Mouse (Mus musculus) forebrain, embryonic 14.5 days (tissue): Measurements from ENCODE around the gene Hsp90ab1. TPM values are rescaled to one million over a fixed set of nuclear protein-coding genes. Genes with fewer than 3 reads are reported as not detected.
A peak's percentile ranks its signal among the peaks of the same experiment; 100 is the strongest.

Source experiments
- ATAC-seq: fragments of 200-750 bp; cut with Nextera tagmentation; 2 replicates; pipeline ENCODE4 v1.8.0; 2017; ENCODE audit warnings: mild to moderate bottlenecking, moderate library complexity
- DNase-seq: peaks from one replicate; pipeline ENCODE4 v3.0.0-alpha.2; 2015; ENCODE audit warnings: low spot score
- H3K27ac ChIP-seq: fragments of 300-500 bp; sonication (generic); 2 replicates; pipeline ENCODE4 v1.5.1; 2014; ENCODE audit warnings: low read depth, mild to moderate bottlenecking, control low read depth, low read length, moderate library complexity
- H3K27me3 ChIP-seq: fragments of 300-500 bp; sonication (generic); replicated peaks from 2 replicates; pipeline ENCODE4 v1.6.1; 2014; ENCODE audit warnings: low read length, control low read depth, mixed read lengths; ENCODE audit not compliant: control insufficient read depth, insufficient read depth
- H3K36me3 ChIP-seq: fragments of 300-500 bp; sonication (generic); 2 replicates; pipeline ENCODE4 v1.6.1; 2014; ENCODE audit warnings: low read length, control low read depth; ENCODE audit not compliant: control insufficient read depth, insufficient read depth
- H3K4me1 ChIP-seq: fragments of 300-500 bp; sonication (generic); 2 replicates; pipeline ENCODE4 v1.6.1; 2014; ENCODE audit warnings: antibody characterized with exemption, low read length, control low read depth; ENCODE audit not compliant: control insufficient read depth, insufficient read depth
- H3K4me2 ChIP-seq: fragments of 300-500 bp; sonication (generic); 2 replicates; pipeline ENCODE4 v1.6.1; 2014; ENCODE audit warnings: mild to moderate bottlenecking, control low read depth, low read length
- H3K4me3 ChIP-seq: fragments of 300-500 bp; sonication (generic); 2 replicates; pipeline ENCODE4 v1.5.1; 2014; ENCODE audit warnings: low read depth, low read length, control low read depth
- H3K9ac ChIP-seq: fragments of 300-500 bp; sonication (generic); 2 replicates; pipeline ENCODE4 v1.6.1; 2014; ENCODE audit warnings: mild to moderate bottlenecking, low read length, control low read depth, moderate library complexity
- H3K9me3 ChIP-seq: fragments of 300-500 bp; sonication (generic); replicated peaks from 2 replicates; pipeline ENCODE4 v1.6.1; 2016; ENCODE audit warnings: low read length, control low read depth, mixed read lengths; ENCODE audit not compliant: control insufficient read depth
- WGBS: fragments of 180-500 bp; shearing (Covaris S2); extraction: QIAGEN DNeasy Blood & Tissue Kit; methylation state at CpG from one replicate; pipeline ENCODE4 v1.1.7; 2014; 5-methylcytosine and 5-hydroxymethylcytosine counted together
- polyA plus RNA-seq: library from polyadenylated mRNA; unstranded; fragments of >200 nt; fragmentation: Nextera tagmentation; extraction: Ambion mirVana; gene quantifications from 2 replicates; pipeline ENCODE4 v1.2.1, GENCODE M21; 2014

The Hsp90ab1 gene
- polyA plus RNA-seq, 1 experiment from 2014 or later, result 1,472 TPM

DNA sequence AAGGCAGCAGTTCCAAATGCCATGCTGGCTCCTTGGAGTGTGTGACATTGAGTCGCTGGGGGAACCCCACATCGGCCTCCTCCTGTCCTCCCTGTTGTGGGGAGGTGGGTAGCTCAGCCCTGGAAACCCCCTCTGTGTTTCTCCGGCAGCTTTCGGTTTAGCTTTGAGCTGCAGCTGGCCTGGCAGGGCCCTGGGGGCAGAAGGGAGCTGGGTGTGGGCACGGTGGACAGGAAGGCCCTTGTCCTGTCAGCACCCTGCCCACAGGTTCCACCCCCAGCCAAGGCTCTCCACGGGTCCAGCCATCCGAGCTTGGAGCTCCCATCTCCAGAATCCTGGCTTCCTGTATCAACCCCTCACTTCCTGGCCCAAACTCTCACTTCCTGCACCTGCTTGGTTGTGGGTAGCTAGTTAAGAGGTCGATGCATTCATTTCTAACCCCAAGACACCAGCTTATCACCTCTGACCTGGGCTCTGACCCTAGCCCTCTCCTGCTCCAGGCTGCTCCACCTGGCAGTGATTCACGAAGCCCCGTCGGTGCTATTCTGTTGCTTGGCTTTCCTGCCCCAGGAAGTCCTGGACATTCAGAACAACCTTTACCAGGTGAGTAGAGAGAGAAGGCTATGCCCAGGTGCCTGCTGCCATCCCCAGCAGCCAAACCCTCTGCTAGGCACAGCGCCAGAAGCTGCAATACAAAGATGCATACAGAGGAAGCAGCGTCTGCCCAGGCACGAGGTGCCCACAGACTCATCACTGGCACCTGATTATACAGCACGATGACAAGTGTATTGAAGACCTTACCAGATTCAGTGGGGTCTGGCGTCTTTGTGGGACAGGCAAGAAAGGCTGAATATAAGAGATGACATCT, 14.8 kb downstream of the Hsp90ab1 start:
- WGBS, result 70% methylated on average over 16 of the region's 16 CpGs
- no peak overlapping the region for H3K27ac ChIP-seq
- no peaks in the 10 kb centered on the region for H3K36me3 ChIP-seq
- no peak overlapping the region for H3K4me3 ChIP-seq
- ATAC-seq (no peak), DNase-seq (no peak)
- peak overlapping the region; percentile 25; the same call in 1 of the 2 replicates for H3K9ac ChIP-seq
- H3K4me1 ChIP-seq, result no peaks in the 10 kb centered on the region
- no peak overlapping the region for H3K4me2 ChIP-seq
- no peaks in the 10 kb centered on the region for H3K9me3 ChIP-seq
- peaks cover 7% of the 10 kb centered on the region; the same call in 1 of the 2 replicates for H3K27me3 ChIP-seq

DNA sequence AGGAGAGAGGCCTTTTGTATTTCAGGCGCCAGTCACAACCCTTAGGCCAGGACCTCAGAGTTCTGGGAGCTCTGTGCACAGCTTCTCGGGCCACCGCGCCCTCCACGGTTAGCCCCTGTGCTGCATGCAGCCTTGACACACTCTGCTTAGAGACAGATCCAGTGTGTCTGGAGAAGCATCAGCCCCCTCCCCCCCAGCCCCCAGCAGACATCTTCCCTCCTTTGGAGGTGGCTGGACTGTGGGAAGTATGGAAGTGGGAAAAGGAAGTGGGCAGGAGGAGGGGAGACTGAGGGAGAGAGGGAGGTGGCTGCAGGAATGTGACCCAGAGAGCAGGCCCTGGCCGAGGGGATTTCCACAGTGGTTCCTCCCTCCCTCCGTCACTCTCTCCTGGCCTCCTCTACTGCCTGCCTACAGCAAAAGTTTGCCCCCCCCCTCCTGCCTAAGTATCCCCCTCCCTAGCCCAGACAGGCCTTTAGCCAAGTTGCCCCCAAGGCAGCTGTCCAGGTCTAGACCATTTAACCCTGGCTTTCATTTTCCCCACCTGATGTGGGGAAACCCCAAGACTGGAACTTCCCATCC, 15.7 kb downstream of the Hsp90ab1 start:
- WGBS, result 80% methylated on average over 7 of the region's 7 CpGs
- ATAC-seq, result no peak

DNA sequence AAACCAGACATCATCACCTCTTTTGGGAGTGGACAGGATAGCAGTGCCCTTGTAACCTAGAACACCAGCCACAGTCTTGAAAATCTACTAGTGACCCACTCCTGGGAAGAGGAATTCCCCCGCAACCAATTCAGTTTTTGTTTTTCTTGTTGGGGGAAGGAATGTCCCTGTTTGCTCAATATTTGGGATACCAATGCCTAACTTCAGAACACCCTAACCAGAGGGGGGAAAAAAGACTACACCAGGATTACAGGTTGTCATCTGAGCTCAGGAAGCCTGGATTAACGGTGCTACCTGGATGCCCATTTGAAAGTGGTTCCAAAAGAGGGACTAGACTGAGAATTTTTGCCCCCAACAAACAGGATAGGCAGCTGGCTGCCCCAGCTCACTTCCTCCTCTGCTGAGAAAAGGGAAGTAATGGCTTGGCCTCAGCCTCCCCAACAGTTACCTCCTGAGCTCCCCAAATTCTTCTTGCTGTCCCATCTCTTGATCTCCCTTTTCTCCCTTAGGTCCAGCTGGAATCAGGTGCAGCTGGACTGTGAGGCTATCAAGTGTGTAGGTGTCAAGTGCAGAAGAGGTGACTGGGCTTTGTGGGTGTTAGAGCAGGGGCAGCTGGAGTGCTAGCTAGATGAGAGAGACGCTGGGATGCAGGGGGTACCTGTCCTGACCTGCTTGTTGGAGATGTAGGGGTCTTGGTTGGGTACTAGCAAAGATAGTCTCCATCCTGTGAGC, 16.4 kb downstream of the Hsp90ab1 start:
- Histone ChIP-seq H3K4me2 (peak overlapping the region; percentile 95), H3K27ac (no peak overlapping the region), H3K4me3 (0 out of 2 replicates have a peak overlapping the region, but pooled peaks have one; percentile 58), H3K36me3 (no peaks in the 10 kb centered on the region), H3K9ac (no peak overlapping the region), H3K27me3 (peaks cover 7% of the 10 kb centered on the region; the same call in 1 of the 2 replicates), H3K4me1 (no peaks in the 10 kb centered on the region), H3K9me3 (no peaks in the 10 kb centered on the region)
- DNase-seq, result no peak
- ATAC-seq, result no peak
- 73% methylated on average over 3 of the region's 3 CpGs for WGBS

More for the DNA sequence above, 15.7 kb downstream of the Hsp90ab1 start:
- H3K4me2 ChIP-seq, result no peak overlapping the region
- peaks cover 7% of the 10 kb centered on the region; the same call in 1 of the 2 replicates for H3K27me3 ChIP-seq
- H3K4me1 ChIP-seq, result no peaks in the 10 kb centered on the region
- DNase-seq, result no peak
- H3K36me3 ChIP-seq, result no peaks in the 10 kb centered on the region
- H3K27ac ChIP-seq, result no peak overlapping the region
- no peak overlapping the region for H3K4me3 ChIP-seq
- H3K9me3 ChIP-seq, result no peaks in the 10 kb centered on the region
- no peak overlapping the region; the same call in 1 of the 2 replicates for H3K9ac ChIP-seq

DNA sequence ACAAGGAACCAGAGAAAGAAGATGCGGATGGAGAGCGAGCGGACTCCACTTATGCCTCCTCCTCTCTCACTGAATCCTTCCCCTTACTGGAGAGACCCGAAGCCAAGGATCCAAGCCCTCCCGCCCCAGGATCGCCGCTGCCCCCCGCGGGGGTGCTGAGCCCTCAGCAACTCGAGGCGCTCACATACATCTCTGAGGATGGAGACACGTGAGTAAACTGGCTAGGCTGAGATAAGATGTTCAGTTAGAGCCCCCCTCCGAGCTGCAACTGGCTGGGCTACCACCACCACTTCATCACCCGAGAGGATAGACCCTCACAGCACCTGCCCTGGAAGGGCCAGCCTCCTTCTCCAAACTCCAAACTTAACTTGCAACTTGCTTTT, 17.0 kb downstream of the Hsp90ab1 start:
- Histone ChIP-seq H3K4me2 (peak overlapping the region; percentile 95), H3K9me3 (no peaks in the 10 kb centered on the region), H3K36me3 (no peaks in the 10 kb centered on the region), H3K27me3 (peaks cover 7% of the 10 kb centered on the region; the same call in 1 of the 2 replicates), H3K27ac (no peak overlapping the region), H3K4me3 (peak overlapping the region; percentile 58), H3K9ac (peak overlapping the region; percentile 75), H3K4me1 (no peaks in the 10 kb centered on the region)
- ATAC-seq (no peak), DNase-seq (no peak)
- 2% methylated on average over 14 of the region's 14 CpGs for WGBS

DNA sequence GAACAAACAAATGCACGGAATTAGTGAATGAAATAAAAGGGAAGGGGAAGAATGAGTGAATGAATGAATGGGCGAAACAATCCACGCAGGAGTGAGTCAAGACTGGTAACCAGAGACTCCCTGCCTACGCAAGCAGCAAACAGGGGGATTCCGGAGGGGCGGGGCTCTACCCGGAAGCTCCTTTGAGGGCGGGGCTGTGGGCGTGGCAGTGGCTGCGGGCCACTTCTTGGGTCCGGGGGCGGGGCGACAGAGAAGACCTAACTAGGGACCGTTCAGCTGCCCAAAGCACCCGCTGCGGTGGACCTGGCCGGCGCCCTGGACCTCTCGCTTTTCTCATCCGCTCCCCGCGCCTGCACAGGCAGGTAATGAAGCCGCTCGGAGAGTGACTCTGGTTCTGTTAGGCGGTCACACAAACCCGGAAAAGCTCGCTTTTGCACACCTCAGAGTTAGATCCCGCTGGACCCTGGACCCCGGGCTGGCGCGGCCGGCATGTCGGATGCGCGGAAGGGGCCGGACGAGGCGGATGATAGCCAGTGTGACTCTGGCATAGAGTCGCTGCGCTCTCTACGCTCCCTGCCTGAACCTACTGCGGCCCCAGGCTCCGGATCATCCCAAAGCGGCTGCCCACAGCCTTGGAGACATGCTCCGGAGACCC, 17.5 kb downstream of the Hsp90ab1 start, which contains the start of gene Nfkbie:
Gene Nfkbie, plus strand, starts transcription at position 252 of the 655 bp plus-strand sequence.
- ATAC-seq, result peak; percentile 80
- no peaks in the 10 kb centered on the region for H3K9me3 ChIP-seq
- WGBS, result under 1% methylated on average over 45 of the region's 45 CpGs
- peak; percentile 92 for DNase-seq
- peak within 1 kb of the TSS; percentile 75 for H3K9ac ChIP-seq
- peaks cover 7% of the 10 kb centered on the region; the same call in 1 of the 2 replicates for H3K27me3 ChIP-seq
- H3K36me3 ChIP-seq, result no peaks in the 10 kb centered on the region
- peak within 1 kb of the TSS; percentile 58 for H3K4me3 ChIP-seq
- H3K27ac ChIP-seq, result no peak within 1 kb of the TSS
- H3K4me2 ChIP-seq, result peak within 1 kb of the TSS; percentile 95
- no peaks in the 10 kb centered on the region for H3K4me1 ChIP-seq

DNA sequence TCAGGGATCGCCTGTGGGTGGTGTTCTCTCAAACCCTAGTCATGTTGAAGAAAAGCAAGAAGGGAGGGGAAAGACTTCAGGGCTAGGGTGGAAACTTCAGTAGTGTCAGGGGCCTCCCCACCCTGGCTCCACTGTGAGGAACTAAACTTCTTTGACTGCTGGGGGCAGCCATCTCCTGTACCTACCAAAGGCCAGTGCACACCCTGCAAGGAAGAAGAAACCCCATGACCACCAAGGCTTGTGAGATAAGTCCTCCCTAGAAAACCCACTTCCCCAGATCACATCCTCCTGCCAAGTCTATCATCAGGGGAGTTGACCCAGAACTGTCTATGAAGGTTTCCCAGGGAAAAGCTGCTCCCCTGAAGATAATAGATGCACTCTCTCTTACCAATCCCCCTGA, 18.7 kb downstream of the Hsp90ab1 start:
- H3K9ac ChIP-seq, result no peak overlapping the region
- no peaks in the 10 kb centered on the region; the same call in 1 of the 2 replicates for H3K4me1 ChIP-seq
- no peak overlapping the region for H3K4me3 ChIP-seq
- no peaks in the 10 kb centered on the region for H3K36me3 ChIP-seq
- 61% methylated on average over 1 of the region's 1 CpGs for WGBS
- ATAC-seq, result no peak
- no peak overlapping the region for H3K27ac ChIP-seq
- peaks cover 7% of the 10 kb centered on the region; the same call in 1 of the 2 replicates for H3K27me3 ChIP-seq
- H3K4me2 ChIP-seq, result no peak overlapping the region
- DNase-seq, result no peak
- no peaks in the 10 kb centered on the region for H3K9me3 ChIP-seq

DNA sequence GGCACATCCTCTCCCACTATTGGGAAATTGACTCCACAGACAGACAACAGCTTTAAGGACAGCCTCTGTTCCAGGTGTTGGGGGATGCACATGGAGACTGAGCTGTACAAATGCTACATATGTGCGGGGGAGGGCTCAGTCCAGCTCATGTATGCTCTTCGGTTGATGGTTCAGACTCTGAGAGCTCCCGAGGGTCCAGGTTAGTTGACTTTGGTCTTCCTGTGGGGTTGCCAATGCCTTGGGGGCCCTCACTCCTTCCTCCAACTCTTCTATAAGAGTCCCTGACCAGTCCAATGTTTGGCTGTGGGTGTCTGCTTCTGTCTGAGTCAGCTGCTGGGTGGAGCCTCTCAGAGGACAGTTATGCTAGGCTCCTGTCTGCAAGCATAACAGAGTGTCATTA, 20.0 kb downstream of the Hsp90ab1 start:
- H3K27ac ChIP-seq, result no peak overlapping the region
- 87% methylated on average over 3 of the region's 3 CpGs for WGBS
- ATAC-seq (no peak), DNase-seq (no peak)
- H3K36me3 ChIP-seq, result no peaks in the 10 kb centered on the region
- H3K27me3 ChIP-seq, result peaks cover 7% of the 10 kb centered on the region; the same call in 1 of the 2 replicates
- H3K4me2 ChIP-seq, result no peak overlapping the region
- H3K9me3 ChIP-seq, result no peaks in the 10 kb centered on the region
- H3K4me3 ChIP-seq, result no peak overlapping the region
- peaks cover 4% of the 10 kb centered on the region; the same call in 1 of the 2 replicates for H3K4me1 ChIP-seq
- no peak overlapping the region for H3K9ac ChIP-seq

DNA sequence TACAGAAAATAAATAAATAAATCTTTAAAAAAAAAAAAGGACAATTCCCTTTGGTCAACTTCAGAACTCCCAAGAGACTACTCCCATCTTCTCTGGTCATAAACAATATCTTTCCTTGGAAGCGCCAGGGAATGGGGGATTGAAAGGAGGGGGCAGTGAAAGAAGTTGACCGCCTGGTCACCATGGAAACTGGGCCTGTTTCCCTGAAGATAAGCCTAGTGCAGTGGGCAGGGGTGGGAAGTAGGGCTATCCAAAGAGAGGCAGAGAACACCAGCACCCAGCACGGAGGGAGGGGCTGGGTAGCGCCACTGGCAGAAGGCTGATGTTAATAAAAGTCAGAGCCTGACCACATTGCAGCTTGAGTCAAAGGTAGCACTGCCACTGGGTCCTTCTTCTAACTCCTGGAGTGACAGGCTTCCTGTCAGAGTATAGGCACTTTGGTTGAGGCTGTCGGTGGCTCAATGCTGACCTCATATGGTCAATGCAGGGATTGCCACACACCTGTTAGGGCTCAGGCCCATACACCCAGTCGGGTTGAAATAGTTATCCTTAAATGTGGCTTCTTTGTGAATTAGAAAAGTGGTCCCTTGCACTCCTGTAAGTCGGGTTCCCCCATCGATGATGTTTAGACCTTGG, 21.1 kb downstream of the Hsp90ab1 start:
- Histone ChIP-seq H3K4me3 (no peak overlapping the region), H3K36me3 (peaks cover 2% of the 10 kb centered on the region; the same call in 1 of the 2 replicates), H3K27ac (no peak overlapping the region), H3K4me1 (peaks cover 7% of the 10 kb centered on the region; the same call in 1 of the 2 replicates), H3K27me3 (peaks cover 8% of the 10 kb centered on the region), H3K9me3 (no peaks in the 10 kb centered on the region), H3K9ac (no peak overlapping the region), H3K4me2 (no peak overlapping the region)
- WGBS, result 4% methylated on average over 8 of the region's 8 CpGs
- ATAC-seq, result no peak; the same call in 1 of the 2 replicates
- DNase-seq, result peak; percentile 82
